Mouse (Mus musculus) testis, adult 2 months (tissue): ENCODE measurements around the gene Ubxn10.

Source experiments
- CTCF ChIP-seq: fragments of 200-500 bp; IDR thresholded peaks from 2 replicates; pipeline ENCODE4 v1.5.1; 2012; ENCODE audit warnings: low read depth, mild to moderate bottlenecking, inconsistent platforms, low read length, moderate library complexity; ENCODE audit not compliant: control insufficient read depth, insufficient read depth, insufficient replicate concordance
- POLR2A ChIP-seq: fragments of 200-500 bp; IDR thresholded peaks from 2 replicates; pipeline ENCODE4 v1.6.1; 2012; ENCODE audit warnings: low read depth, mild to moderate bottlenecking, inconsistent platforms, low read length, moderate library complexity; ENCODE audit not compliant: control insufficient read depth

GRCm38 (mm10) chr4:138734105-138734504, 2.9 kb downstream of the Ubxn10 start:
- TF ChIP-seq POLR2A (no peak), CTCF (no peak)
